Mouse (Mus musculus) T-helper 1 cell (primary cell): ENCODE results near the gene Eef2kmt.
"Not testable (repeated sequence)": the region's sequence is repeated elsewhere in the genome, so short reads cannot be mapped to it uniquely, and the experiment has no call there.

Source experiments
- in situ Hi-C: fragments of 300-600 bp; cut with MboI, MseI; formaldehyde crosslinking; loops from one replicate; pipeline ENCODE4 v1.15.1; 2025; ENCODE audit warnings: high pct_unique_total_duplicates

The Eef2kmt gene

GRCm38 (mm10) chr16:5226534-5226933, 29.2 kb downstream of the Eef2kmt start:
- in situ Hi-C loops, result not testable (repeated sequence)

- in situ Hi-C loops, result no loop called here
These were observed 33.6 kb downstream of the Eef2kmt start, which contains the start of gene AU021092 for GRCm38 (mm10) chr16:5222140-5222539. Gene AU021092, minus strand, starts transcription at chr16:5222299.

GRCm38 (mm10) chr16:5221403-5221802, 34.4 kb downstream of the Eef2kmt start:
- in situ Hi-C loops, result no loop called here

- in situ Hi-C loops, result no loop called here
These were observed 38.2 kb downstream of the Eef2kmt start for GRCm38 (mm10) chr16:5217341-5218133.

- in situ Hi-C loops, result no loop called here
These were observed 39.1 kb downstream of the Eef2kmt start for GRCm38 (mm10) chr16:5216686-5217085.

- in situ Hi-C loops, result no loop called here
These were observed 41.7 kb downstream of the Eef2kmt start for GRCm38 (mm10) chr16:5214126-5214525.

GRCm38 (mm10) chr16:5212150-5212549, 43.6 kb downstream of the Eef2kmt start:
- in situ Hi-C loops, result no loop called here

- in situ Hi-C loops, result no loop called here
These were observed 45.4 kb downstream of the Eef2kmt start for GRCm38 (mm10) chr16:5210365-5210764.

GRCm38 (mm10) chr16:5206051-5206450, 49.7 kb downstream of the Eef2kmt start:
- in situ Hi-C loops, result no loop called here

GRCm38 (mm10) chr16:5205431-5205970, 50.3 kb downstream of the Eef2kmt start:
- in situ Hi-C loops, result no loop called here

- in situ Hi-C loops, result no loop called here
These were observed 51.9 kb downstream of the Eef2kmt start, which contains the start of gene Nagpa for GRCm38 (mm10) chr16:5203668-5204433. Gene Nagpa, minus strand, starts transcription at chr16:5204012.

GRCm38 (mm10) chr16:5203200-5203599, 52.6 kb downstream of the Eef2kmt start:
- in situ Hi-C loops, result no loop called here

GRCm38 (mm10) chr16:5202681-5203080, 53.1 kb downstream of the Eef2kmt start:
- in situ Hi-C loops, result no loop called here

GRCm38 (mm10) chr16:5195080-5195479, 60.7 kb downstream of the Eef2kmt start:
- in situ Hi-C loops, result no loop called here
